Mouse (Mus musculus): Measurements from ENCODE around the gene Ide.

The Ide gene

DNA sequence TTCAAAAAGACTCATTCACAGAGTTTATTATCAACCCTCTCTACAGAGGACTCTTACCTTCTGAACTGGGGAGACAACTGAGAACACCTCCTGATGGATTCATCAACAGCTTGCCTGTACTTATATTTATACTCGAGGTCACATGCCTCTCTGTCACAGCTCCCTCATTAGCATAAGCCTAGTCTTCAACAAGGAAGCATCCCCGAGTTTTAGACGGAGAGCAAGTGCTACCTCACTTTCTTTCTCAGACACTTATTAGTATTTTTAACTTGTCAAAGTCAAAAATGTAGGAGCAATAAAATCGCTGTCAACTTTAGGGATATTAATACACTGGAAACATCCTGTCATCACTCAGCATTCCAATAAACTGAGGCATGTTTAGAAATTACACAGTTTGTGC lies at the start of gene Ide:
TSS of gene Ide (minus strand) at position 101 of the 400 bp plus-strand sequence.
- DNase-seq (ENCODE audit: low spot score): no peak

DNA sequence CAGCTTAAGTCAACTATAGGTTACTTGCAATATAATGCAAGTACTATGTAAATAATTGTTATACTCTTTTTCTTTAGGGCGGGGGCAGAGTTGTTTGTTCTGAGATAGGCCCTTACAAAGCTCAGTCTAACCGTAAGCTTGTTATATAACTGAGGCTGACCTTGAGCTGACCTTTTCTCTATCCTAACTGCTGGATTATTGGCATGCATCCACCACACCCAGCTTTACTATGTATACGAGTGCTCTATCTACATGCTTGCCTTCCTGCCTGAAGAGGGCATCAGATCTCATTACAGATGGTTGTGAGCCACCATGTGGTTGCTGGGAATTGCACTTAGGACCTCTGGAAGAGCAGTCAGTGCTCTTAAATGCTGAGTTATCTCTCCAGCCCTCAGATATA lies 48.5 kb upstream of the Ide start:
- no peak for DNase-seq (ENCODE audit: low spot score)

DNA sequence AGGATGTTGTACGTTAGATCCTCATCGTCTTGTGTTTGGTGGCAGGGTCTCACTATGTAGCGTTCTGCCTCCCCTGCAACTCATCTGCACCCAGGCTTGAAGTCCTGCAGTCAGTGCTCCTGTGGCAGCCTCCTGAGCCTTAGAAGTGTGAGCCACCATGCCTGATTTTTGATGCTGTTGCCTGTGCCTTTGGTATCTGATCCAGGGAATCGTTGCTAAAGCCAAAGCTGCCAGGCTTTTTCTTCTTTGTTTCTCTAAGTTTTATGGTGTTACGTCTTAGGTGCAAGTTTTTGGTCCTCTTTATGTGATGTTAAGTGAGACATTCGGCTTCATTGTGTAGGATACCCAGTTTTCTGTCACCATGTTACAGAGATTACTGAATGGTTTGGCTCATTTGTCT lies 41.2 kb upstream of the Ide start:
- DNase-seq (ENCODE audit: low spot score): no peak

DNA sequence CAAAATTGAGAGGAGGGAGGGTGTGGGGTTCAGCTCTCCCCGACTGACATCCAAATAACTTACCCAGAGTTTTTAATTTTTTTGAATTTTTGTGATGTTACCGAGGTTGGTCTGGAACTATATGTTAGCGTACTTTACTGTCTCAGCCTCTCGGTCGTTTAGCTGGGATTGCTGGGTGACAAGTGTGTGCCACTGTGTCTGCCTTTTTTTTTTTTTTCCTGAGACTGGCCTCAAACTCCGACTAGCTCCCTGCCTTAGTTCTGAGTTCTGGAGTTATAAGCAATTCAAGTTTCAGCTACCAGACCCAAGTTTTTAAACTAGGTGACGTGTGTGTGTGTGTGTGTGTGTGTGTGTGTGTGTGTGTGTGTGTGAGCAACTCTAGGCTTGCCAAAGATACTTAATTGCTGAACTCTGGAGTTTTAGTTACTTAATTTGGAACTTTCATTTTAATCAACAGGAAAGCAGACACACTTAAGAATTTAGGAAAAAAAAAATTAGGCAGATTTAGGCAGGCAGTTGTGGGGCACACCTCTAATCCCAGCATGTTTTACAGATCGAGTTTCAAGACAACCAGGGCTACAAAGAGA lies 39.8 kb upstream of the Ide start:
- no peak for DNase-seq (ENCODE audit: low spot score)

DNA sequence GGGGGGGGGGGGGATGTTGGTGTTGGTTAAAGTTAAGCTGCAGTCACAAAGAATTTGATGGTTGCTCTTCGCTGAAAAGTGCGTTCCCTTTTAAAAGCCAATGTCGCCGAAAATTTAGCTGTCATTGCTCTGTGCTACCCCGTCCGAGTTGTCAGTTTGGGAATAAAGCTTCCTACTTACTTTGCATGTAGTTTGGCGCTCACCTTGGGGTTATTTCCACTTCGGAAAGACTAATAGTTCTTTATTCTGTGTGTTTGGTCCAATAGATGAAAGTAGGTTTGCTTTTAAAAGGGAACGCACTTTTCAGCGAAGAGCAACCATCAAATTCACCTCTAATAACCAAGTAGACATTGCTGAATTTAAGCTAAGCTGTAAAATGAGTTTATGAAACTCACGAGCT lies 39.2 kb upstream of the Ide start:
- no peak for DNase-seq (ENCODE audit: low spot score)

DNA sequence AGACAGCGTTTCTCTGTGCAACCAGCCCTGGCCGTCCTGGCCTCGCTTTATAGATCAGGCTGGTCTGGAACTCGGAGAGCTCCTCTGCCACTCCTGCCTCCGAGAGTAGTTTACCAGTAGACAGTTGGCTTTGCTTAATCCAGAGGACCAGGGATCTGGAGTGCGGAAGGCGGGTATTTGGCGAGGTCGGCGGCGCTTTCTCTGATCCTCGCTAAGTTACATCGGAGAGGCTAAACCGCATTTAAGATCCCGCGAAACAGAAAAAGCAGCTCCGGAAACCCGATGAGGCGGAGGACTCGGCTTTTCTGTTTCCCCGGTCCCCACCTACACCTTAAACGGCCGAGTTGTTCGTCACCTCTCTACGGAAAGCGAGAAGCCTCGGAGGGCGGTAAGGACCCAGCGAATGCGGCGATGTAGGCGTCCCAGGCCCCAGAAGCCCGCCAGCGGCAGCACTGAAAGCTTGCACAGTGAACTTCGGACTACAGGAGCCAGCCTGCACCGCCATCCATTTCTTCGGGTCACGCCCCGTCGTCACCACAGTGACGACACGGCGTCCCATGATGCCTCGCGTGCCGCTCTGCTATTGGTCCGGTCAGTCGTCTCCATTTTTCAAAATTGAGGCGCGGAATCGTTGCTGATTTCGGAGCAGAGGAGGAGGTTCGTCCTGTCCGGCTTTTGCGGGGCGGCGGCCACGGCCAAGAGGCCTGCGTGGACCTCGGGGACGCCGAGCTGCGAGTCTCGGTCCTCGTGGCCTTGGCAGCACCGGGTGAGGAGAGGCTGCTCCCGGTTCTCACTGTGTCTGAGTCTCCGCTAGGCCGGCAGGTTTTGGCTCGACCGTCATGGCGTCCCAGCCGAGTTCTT lies 38.3 kb upstream of the Ide start, which contains the start of gene Kif11:
TSS of gene Kif11 (plus strand) at position 649 of the 861 bp plus-strand sequence.
- peak; percentile 97 for DNase-seq (ENCODE audit: low spot score)

DNA sequence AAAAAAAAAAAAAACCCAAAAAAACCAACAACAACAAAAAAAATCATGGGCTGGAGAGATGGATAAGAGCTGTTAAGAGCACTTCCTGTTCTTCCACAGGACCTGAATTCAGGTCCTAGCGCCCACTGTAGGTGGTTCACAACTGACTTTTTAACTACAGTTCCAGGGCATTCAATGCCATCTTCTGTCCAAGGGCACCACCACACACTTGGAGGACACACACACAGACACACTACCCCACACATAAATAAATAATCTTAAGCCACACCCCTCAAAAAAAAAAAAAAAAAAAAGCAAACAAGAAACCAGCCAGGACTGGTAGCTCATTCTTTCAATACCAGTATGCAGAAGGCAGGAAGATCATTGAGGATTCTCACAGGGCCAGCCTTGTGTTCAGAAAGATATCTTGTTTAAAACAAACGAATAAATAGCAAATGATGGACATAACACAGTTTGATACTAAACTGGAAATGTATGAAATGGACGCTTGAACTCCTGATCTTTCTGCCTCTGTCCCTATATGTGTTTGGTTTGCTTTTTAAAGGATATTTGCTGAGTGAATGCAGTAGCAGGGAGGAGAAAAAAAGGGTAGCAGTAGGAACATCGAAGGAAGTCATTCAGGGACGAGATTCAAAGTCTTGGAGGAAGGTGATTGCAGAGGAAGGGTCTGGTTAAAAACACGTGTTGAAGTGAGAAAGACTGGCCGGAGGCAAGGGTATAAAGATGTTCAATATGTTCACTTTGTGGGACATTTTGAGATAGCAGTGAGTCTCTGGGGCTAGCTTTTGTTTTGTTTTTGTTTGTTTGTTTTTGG lies 37.5 kb upstream of the Ide start:
- DNase-seq (ENCODE audit: low spot score): no peak

DNA sequence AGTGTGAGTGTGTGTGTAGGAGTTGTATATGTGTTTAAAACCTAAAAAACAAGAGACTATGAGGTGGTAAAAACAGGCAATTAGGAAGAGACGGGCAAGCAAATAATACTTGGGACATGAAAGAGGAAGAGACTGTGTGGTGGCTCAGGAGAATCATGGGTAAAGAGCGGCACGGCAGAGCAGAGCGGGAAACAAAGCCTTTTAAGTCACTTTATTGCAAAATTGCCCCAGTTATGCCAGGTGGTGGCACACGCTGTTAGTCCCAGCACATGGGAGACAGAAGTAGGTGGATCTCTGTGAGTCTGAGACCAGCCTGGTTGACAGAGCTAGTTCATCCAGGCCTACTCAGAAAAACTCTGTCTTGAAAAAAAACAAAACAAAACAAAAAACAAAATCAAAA lies 32.7 kb upstream of the Ide start:
- no peak for DNase-seq (ENCODE audit: low spot score)

DNA sequence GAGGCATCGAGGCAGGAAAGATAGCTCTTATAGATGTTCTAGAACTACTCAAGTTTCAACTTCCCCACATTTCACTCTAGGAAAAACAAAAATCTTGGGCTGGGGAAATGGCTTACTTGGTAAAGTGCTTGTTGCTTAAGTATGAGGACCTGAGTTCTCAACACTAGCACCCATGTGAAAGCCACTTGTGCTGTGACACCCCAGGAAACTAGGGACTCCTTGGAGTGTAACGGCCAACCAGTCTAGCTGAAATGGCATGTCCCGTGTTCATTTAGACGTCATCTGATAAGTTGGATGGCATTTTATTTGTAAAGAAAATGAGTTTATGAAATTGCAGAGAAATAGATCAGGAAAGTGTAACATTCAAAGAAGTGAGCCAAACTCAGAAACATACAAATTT lies 32.3 kb upstream of the Ide start:
- no peak for DNase-seq (ENCODE audit: low spot score)

DNA sequence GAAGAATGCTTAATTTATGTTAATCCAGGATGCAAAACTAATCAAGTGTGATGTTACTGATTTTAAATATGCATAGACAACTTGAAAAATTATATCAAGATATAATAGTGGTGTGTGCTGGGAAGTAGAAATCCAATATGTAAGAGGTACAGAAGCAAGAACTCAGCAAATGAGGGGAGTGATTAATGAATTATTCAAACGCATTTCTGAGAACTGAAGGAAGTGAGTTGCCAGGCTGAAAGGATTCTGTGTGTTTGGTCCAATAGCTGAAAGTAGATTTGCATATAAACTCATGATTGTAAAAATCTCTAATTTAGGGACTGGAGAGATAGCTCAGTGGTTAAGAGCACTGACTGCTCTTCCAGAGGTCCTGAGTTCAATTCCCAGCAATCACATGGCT lies 31.3 kb upstream of the Ide start:
- DNase-seq (ENCODE audit: low spot score): no peak

DNA sequence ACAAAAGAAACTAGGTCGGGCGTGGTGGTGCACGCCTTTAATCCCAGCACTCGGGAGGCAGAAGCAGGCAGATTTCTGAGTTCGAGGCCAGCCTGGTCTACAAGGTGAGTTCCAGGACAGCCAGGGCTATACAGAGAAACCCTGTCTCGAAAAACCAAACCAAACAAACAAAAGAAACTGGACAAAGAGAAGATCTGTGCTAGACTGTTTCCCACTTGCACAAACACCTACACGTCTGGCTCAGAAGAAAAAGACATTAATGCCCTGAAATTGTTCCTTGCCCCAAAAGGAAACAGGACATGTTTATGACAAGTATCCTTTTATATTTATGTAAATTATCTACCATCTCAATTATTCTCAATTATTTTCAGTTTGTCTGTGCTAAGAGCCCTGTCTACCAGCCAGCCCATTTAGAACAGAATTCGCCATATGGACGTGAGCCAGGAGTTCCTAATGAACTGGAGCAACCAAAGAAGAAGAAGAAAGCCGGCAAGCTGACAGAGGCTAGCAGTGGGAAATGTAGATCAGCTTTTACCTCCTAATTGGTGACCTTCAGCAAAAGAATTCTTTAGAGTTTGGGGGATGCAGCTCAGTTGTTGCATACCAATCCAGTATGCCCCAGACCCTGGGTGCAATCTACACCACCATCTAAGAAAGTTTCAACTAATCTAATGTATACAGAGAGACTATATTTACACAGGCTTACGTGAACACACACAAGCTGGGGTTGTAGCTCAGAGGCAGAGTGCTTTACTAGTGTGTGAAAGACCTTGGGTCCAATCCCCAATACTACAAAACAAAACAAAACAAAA lies 25.7 kb upstream of the Ide start:
- DNase-seq (ENCODE audit: low spot score): no peak

DNA sequence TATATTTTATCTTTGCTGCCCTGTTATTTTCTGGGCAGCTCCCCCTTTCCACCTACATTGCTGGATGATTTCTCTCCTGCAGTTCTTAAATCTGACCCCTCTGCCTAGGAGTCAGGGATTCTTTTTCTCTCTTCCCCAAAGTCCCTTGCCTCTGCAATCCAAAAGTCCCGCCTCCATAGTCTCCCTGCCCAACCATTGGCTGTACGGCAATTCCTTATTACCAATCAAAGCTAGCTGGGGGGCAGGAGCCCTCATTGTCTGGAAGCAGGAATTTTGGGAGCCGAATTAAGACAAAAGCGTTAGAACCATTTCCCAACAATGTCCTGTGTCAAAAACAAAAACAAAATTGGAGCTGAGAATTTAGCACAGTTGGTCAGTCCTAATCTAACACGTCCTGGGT lies 24.9 kb upstream of the Ide start:
- DNase-seq (ENCODE audit: low spot score): no peak

DNA sequence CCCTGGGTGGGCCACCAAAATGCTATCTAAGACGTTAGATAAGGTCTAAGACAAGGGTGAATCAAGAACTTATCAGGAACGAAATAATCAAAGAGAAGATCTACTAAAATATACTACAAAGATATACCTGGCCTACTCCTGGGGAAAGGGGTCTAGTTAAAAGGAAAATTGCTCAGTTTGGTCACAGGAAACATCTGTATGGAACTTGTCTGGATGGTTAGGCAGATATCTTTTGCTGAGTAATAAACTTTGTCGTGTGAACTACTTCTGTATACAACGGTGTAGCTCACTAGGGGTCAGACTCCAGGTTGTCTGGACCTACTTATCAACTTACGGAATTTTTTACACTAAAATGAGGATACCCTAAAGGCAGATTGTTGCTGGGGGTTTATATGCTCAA lies 22.4 kb upstream of the Ide start:
- no peak for DNase-seq (ENCODE audit: low spot score)

DNA sequence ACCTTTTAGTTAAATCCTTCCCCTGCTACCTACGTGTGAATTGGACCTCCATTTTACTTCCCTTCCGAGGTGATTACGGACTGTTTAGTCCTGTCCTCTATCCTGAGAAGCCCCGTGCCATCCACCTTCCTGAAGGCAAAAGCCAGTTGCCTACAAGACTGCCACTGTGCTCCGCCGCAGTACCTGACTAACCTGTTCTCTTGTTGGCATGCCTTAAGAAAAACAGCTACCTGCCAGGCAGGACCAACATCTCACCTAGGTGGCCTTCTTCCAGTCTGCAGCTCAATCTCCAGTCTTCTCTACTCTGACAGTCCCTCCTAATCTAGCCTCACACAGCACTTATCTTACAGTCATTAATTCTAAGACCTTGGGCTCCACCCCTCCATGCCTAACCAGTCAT lies 15.7 kb upstream of the Ide start:
- DNase-seq (ENCODE audit: low spot score): no peak

DNA sequence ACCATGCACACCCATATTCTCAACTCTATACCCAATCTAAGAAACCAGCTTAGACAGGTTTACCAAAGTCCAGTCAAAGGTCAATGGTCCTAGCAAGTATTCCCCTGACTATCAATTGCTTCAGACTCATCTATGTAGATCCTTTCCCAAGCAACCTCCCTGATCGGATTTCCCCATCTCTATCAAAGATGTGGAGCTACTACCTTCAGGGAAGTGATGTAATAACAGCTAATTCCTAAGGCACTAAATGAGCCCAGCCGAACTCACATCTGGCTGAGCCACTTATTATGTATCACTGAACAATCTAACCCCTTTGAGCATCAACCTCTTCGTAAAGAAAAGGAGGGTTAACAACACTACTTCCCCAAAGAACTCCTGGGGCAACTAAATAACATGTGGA lies 15.1 kb upstream of the Ide start:
- no peak for DNase-seq (ENCODE audit: low spot score)

DNA sequence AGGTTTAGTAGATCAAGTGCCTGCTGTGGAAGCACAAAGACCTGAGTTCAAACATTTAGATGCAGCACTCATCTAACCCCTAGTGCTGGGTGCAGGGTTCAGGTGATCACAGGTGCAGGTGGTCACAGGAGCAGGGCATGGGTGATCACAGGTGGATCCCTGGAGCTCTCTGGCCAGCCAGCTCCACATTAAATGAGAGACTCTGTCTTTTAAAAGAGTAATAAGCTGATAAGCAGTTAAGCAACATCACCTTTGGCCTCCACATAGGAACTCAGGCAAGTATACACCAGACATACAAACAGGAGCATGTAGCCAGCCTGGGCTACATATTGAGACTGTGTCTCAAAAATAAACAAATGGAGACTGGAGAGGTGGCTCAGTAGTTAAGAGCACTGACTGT lies 11.3 kb upstream of the Ide start:
- no peak for DNase-seq (ENCODE audit: low spot score)

DNA sequence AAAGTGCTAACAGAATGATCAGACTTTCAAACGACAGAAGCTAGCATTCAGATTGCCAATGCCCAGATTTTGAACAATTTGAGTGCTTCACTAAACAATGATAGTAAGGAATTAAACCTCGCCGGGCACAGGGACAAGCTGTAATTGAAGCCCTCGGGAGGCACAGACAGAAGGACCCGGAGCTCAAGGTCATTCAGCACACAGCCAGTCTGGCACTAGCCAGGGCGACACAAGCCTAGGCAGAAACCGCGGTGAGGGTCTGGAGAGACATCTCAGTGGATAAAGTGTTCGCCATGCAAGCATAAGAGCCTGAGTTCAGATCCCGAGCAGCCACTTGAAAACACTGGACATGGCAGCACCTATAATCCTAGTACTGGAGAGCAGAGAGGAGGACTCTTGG lies 10.7 kb upstream of the Ide start:
- no peak for DNase-seq (ENCODE audit: low spot score)

DNA sequence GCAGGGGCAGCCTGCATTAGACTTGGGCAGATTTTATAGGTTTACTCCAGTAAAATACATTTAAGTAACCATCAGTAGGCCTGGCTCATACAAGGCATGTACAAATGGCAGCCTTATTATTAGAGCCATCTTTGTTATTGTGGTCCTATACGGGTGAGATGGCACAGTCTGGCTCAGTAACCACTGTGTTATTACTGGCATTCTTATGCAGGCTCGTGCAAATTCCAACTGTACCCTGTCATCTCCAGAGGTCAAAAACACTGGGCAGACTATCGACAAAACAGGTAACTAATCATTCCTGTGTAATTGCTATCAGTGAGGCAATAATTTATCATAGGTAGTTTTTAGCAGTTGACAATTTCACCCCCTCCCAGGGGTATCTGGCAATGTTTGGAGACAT lies 8.6 kb upstream of the Ide start:
- DNase-seq (ENCODE audit: low spot score): no peak

DNA sequence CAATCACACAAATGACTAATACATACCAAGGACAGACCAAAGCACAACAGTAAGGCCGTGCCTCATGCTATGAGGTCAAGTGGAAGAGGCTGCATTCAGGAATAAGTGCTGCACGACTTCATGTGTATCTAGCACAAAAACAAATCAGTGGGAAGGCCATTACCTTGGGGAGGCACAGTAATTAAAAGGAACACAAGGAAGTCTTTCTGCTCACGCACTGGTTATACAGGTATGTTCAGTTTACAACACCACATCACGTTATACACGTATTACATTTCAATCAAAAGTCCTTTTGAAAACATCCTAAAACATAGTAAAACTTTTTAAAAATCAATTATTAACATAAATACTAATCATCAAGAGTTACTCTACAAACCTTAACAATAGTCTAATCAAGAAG lies 6.2 kb upstream of the Ide start:
- no peak for DNase-seq (ENCODE audit: low spot score)

DNA sequence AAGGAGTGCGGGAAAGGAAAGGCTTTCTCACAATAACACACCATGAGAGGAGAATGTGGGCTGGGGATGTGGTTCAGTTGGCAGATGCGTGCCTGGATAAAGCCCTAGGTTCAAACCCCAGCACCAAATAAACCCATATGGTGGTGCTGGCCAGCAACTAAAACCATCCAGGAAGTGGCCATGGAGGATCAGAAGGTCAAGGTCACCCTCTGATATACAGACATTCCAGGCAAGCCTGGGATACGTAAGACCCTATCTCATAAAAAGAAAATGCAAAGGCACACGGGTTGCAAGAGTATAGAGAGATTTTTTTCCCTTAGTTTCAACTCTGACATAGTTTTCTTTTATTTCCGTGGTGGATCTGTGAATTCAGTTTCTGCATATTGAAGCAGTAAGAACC lies 3.3 kb upstream of the Ide start:
- no peak for DNase-seq (ENCODE audit: low spot score)

DNA sequence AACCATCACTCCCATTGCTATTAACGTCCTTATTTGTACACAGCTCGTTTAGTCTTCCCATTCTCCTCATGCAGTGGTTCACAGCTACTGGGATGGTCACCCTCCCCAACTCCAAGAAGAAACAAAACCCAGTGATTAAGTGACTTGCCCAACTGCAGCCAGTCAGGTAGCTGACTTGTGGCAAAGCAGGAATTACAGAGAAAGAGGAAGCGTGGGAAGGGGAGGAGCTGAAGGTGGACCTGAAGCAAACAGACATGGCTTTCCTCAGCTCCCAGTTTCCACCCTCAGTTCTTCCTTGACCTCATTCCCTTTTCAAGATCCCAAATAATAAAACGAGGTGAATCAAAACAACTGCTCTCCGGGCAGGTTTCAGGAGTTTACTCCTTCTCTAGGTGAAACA lies 2.8 kb upstream of the Ide start:
- DNase-seq (ENCODE audit: low spot score): no peak

DNA sequence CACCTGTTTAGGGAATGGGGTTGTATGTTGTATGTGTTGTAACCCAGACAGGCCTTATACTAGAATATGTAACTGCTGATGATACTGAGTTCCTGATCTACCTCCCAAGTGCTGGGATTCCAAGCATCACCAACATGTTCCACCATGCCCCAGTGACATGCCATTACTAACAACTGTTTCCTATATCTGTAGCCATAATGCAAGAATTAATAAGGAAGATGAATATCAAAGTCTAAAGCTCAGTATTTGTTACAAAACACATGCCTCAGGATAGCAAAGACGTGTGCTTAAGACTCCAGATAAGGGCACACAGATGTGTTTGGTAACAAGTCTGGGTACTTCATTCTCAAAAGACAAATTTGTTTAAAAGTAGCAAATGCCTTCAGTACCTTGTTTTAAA lies 2.3 kb downstream of the Ide start:
- DNase-seq (ENCODE audit: low spot score): no peak
